Mouse (Mus musculus): ENCODE data around the gene Unc50. TPM values are rescaled to one million over a fixed set of nuclear protein-coding genes. Genes with fewer than 3 reads are reported as not detected.
A peak's percentile ranks its signal among the peaks of the same experiment; 100 is the strongest.

The Unc50 gene
- polyA plus RNA-seq, 1 experiment from 2014 or later, result 125 TPM

- Histone ChIP-seq H3K36me3 (no peaks in the 10 kb centered on the region), H3K4me1 (no peaks in the 10 kb centered on the region), H3K4me3 (no peak overlapping the region), H3K9me3 (replicated peaks) (no peaks in the 10 kb centered on the region), H3K27ac (replicated peaks) (no peak overlapping the region), H3K27me3 (ENCODE audit: low read depth, poor library complexity, severe bottlenecking) (no peaks in the 10 kb centered on the region)
- no peak for DNase-seq (ENCODE audit: low spot score)
Measured at GRCm38 (mm10) chr1:37409647-37410046, 20.3 kb upstream of the Unc50 start.

- Histone ChIP-seq H3K9me3 (replicated peaks) (no peaks in the 10 kb centered on the region), H3K36me3 (peaks cover 39% of the 10 kb centered on the region), H3K4me1 (no peaks in the 10 kb centered on the region), H3K4me3 (no peak overlapping the region), H3K27me3 (ENCODE audit: low read depth, poor library complexity, severe bottlenecking) (no peaks in the 10 kb centered on the region), H3K27ac (replicated peaks) (no peak overlapping the region)
- no peak for DNase-seq (ENCODE audit: low spot score)
- 94% methylated on average over 1 of the region's 1 CpGs for WGBS
Measured at GRCm38 (mm10) chr1:37415394-37415793, 14.5 kb upstream of the Unc50 start.

- DNase-seq (ENCODE audit: low spot score), result no peak
- no peak overlapping the region for H3K27ac ChIP-seq (replicated peaks)
- peaks cover 72% of the 10 kb centered on the region for H3K36me3 ChIP-seq
- no peak overlapping the region for H3K4me3 ChIP-seq
- no peaks in the 10 kb centered on the region for H3K27me3 ChIP-seq (ENCODE audit: low read depth, poor library complexity, severe bottlenecking)
- 100% methylated on average over 1 of the region's 1 CpGs for WGBS
- no peaks in the 10 kb centered on the region for H3K4me1 ChIP-seq
- peaks cover 10% of the 10 kb centered on the region for H3K9me3 ChIP-seq (replicated peaks)
Measured at GRCm38 (mm10) chr1:37419420-37419819, 10.5 kb upstream of the Unc50 start.

- 95% methylated on average over 8 of the region's 8 CpGs for WGBS
- Histone ChIP-seq H3K36me3 (peaks cover 61% of the 10 kb centered on the region), H3K4me1 (peaks cover 27% of the 10 kb centered on the region), H3K9me3 (replicated peaks) (peaks cover 13% of the 10 kb centered on the region), H3K27ac (replicated peaks) (no peak overlapping the region), H3K4me3 (no peak overlapping the region), H3K27me3 (ENCODE audit: low read depth, poor library complexity, severe bottlenecking) (no peaks in the 10 kb centered on the region)
- no peak for DNase-seq (ENCODE audit: low spot score)
Measured at GRCm38 (mm10) chr1:37427144-37427875, 2.6 kb upstream of the Unc50 start.

- peaks cover 8% of the 10 kb centered on the region for H3K9me3 ChIP-seq (replicated peaks)
- no peaks in the 10 kb centered on the region for H3K27me3 ChIP-seq (ENCODE audit: low read depth, poor library complexity, severe bottlenecking)
- no peak for DNase-seq (ENCODE audit: low spot score)
- H3K27ac ChIP-seq (replicated peaks), result no peak overlapping the region
- 84% methylated on average over 2 of the region's 2 CpGs for WGBS
- peaks cover 27% of the 10 kb centered on the region for H3K4me1 ChIP-seq
- H3K4me3 ChIP-seq, result peak overlapping the region; percentile 81
- H3K36me3 ChIP-seq, result peaks cover 63% of the 10 kb centered on the region
Measured at GRCm38 (mm10) chr1:37428911-37429310, 1.0 kb upstream of the Unc50 start.

- Histone ChIP-seq H3K27me3 (ENCODE audit: low read depth, poor library complexity, severe bottlenecking) (no peaks in the 10 kb centered on the region), H3K4me1 (peaks cover 27% of the 10 kb centered on the region), H3K27ac (replicated peaks) (peak overlapping the region; percentile 89), H3K9me3 (replicated peaks) (no peaks in the 10 kb centered on the region), H3K4me3 (peak overlapping the region; percentile 81), H3K36me3 (peaks cover 57% of the 10 kb centered on the region)
- 2% methylated on average over 40 of the region's 40 CpGs for WGBS
- DNase-seq (ENCODE audit: low spot score), result no peak
Measured at GRCm38 (mm10) chr1:37430297-37430840, 430 bp downstream of the Unc50 start.

GRCm38 (mm10) chr1:37436419-37436818 lies 6.5 kb downstream of the Unc50 start:
- H3K9me3 ChIP-seq (replicated peaks), result no peaks in the 10 kb centered on the region
- H3K4me3 ChIP-seq, result no peak overlapping the region
- peaks cover 4% of the 10 kb centered on the region; the same call in 1 of the 2 replicates for H3K4me1 ChIP-seq
- DNase-seq (ENCODE audit: low spot score), result no peak
- H3K27me3 ChIP-seq (ENCODE audit: low read depth, poor library complexity, severe bottlenecking), result no peaks in the 10 kb centered on the region
- H3K36me3 ChIP-seq, result peaks cover 90% of the 10 kb centered on the region
- no peak overlapping the region for H3K27ac ChIP-seq (replicated peaks)
- WGBS, result 96% methylated on average over 3 of the region's 3 CpGs

GRCm38 (mm10) chr1:37442848-37443835 lies 13.2 kb downstream of the Unc50 start:
- Histone ChIP-seq H3K36me3 (peaks cover 43% of the 10 kb centered on the region), H3K27ac (replicated peaks) (no peak overlapping the region), H3K4me3 (no peak overlapping the region), H3K27me3 (ENCODE audit: low read depth, poor library complexity, severe bottlenecking) (no peaks in the 10 kb centered on the region), H3K9me3 (replicated peaks) (no peaks in the 10 kb centered on the region), H3K4me1 (no peaks in the 10 kb centered on the region)
- DNase-seq (ENCODE audit: low spot score), result no peak
- 93% methylated on average over 16 of the region's 16 CpGs for WGBS

GRCm38 (mm10) chr1:37448361-37449095 lies 18.6 kb downstream of the Unc50 start:
- Histone ChIP-seq H3K27me3 (ENCODE audit: low read depth, poor library complexity, severe bottlenecking) (no peaks in the 10 kb centered on the region), H3K4me1 (no peaks in the 10 kb centered on the region), H3K9me3 (replicated peaks) (no peaks in the 10 kb centered on the region), H3K36me3 (no peaks in the 10 kb centered on the region), H3K4me3 (no peak overlapping the region), H3K27ac (replicated peaks) (no peak overlapping the region)
- peak; percentile 32 for DNase-seq (ENCODE audit: low spot score)
- 80% methylated on average over 10 of the region's 10 CpGs for WGBS

- H3K9me3 ChIP-seq (replicated peaks), result no peaks in the 10 kb centered on the region
- DNase-seq (ENCODE audit: low spot score), result no peak
- no peak overlapping the region for H3K27ac ChIP-seq (replicated peaks)
- H3K4me3 ChIP-seq, result no peak overlapping the region
- WGBS, result 94% methylated on average over 8 of the region's 8 CpGs
- H3K4me1 ChIP-seq, result no peaks in the 10 kb centered on the region
- H3K36me3 ChIP-seq, result no peaks in the 10 kb centered on the region
- H3K27me3 ChIP-seq (ENCODE audit: low read depth, poor library complexity, severe bottlenecking), result no peaks in the 10 kb centered on the region
Measured at GRCm38 (mm10) chr1:37451270-37451669, 21.3 kb downstream of the Unc50 start.

GRCm38 (mm10) chr1:37457546-37457945 lies 27.6 kb downstream of the Unc50 start:
- no peaks in the 10 kb centered on the region for H3K27me3 ChIP-seq (ENCODE audit: low read depth, poor library complexity, severe bottlenecking)
- H3K4me3 ChIP-seq, result no peak overlapping the region
- 93% methylated on average over 7 of the region's 7 CpGs for WGBS
- DNase-seq (ENCODE audit: low spot score), result no peak
- no peaks in the 10 kb centered on the region for H3K9me3 ChIP-seq (replicated peaks)
- no peak overlapping the region for H3K27ac ChIP-seq (replicated peaks)
- H3K4me1 ChIP-seq, result no peaks in the 10 kb centered on the region; the same call in 1 of the 2 replicates
- no peaks in the 10 kb centered on the region for H3K36me3 ChIP-seq

- Histone ChIP-seq H3K9me3 (replicated peaks) (no peaks in the 10 kb centered on the region), H3K4me3 (no peak overlapping the region), H3K36me3 (no peaks in the 10 kb centered on the region), H3K4me1 (no peaks in the 10 kb centered on the region), H3K27ac (replicated peaks) (no peak overlapping the region), H3K27me3 (ENCODE audit: low read depth, poor library complexity, severe bottlenecking) (no peaks in the 10 kb centered on the region)
- DNase-seq (ENCODE audit: low spot score), result no peak
- WGBS, result 89% methylated on average over 10 of the region's 10 CpGs
Measured at GRCm38 (mm10) chr1:37464878-37465452, 35.0 kb downstream of the Unc50 start.
